Mouse (Mus musculus) brown adipose tissue, adult 24 weeks (tissue): ENCODE measurements around the gene Wfdc17. TPM values are rescaled to one million over a fixed set of nuclear protein-coding genes. Genes with fewer than 3 reads are reported as not detected.

Experiments used
- H3K27ac ChIP-seq: fragments of 200-500 bp; replicated peaks from 2 replicates; pipeline ENCODE4 v1.5.1; 2012; ENCODE audit warnings: low read depth, mild to moderate bottlenecking, low read length
- H3K4me1 ChIP-seq: fragments of 200-500 bp; 2 replicates; pipeline ENCODE4 v1.6.1; 2012; ENCODE audit warnings: low read length, mixed read lengths; ENCODE audit not compliant: control insufficient read depth, insufficient read depth, insufficient read length
- H3K4me3 ChIP-seq: fragments of 200-500 bp; 2 replicates; pipeline ENCODE4 v1.5.1; 2012; ENCODE audit warnings: low read depth, mild to moderate bottlenecking, low read length, moderate library complexity; ENCODE audit not compliant: insufficient read depth
- polyA plus RNA-seq: library from polyadenylated mRNA; stranded (reverse); fragments of >200 nt; gene quantifications from 2 replicates; pipeline ENCODE4 v1.2.4, GENCODE M21; 2012; ENCODE audit not compliant: missing spikeins, insufficient read depth, insufficient read length

Gene Wfdc17
- 15.5 and 20.8 TPM in 2 replicates for polyA plus RNA-seq

DNA sequence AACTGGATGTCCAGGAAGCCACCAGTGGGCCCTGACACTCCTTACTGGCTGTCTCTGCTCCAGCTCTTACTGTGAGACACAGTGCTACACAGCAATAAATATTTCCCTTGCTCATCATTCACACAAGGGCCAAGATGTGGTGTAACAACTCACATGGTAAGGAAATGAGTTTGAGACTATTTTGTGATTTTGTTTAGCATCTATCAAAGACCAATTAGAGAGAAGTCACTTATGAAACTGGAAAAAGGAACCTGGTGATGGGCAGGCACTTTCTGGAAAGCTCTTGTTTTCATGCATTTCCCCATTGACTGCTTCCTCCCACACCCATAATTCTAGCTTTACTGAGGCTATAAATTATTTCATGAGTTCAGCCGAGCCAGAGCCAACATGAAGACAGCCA lies at the start of gene Wfdc17:
Gene Wfdc17, plus strand, starts transcription at position 287 of the 400 bp plus-strand sequence.
- peak within 1 kb of the TSS; percentile 59 for H3K27ac ChIP-seq
- no peak within 1 kb of the TSS for H3K4me3 ChIP-seq
- no peaks in the 10 kb centered on the region for H3K4me1 ChIP-seq

DNA sequence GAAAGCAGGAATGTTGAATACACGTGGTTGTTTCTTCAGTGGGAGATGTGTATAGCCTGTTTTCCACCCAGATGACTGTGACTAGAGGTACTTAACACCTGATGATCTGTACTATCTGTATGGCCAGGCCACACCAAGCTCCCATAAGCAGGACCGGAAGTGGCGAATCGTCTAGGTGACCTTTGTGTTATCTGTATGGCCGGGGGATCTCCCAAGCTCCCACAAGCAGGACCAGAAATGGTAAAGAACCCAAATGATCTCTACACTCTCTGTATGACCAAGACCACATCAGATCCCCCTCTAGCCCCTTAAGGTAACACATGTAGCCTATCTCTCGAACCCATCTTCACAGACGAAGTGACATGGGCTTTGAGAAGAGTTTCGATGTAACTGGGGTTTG lies 49.2 kb upstream of the Wfdc17 start:
- Histone ChIP-seq H3K27ac (no peak overlapping the region), H3K4me3 (no peak overlapping the region), H3K4me1 (no peaks in the 10 kb centered on the region)

DNA sequence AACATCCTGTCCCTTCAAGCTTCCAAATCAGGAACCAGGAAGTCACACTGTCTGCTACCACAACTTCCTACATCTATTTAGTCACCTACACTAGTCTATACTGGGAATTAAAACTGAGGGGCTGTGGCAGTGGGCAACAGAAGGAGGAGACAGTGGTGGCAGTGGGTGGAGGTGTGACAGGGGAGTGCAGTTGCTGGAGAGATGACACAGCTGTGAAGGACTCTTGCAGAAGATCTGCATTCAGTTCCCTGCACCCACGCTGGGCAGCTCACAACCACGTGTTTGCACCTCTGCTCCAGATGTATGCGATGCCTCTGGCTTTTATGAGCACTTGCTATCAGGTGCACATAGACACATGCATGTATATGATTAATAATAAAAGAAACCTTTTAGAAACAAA lies 46.3 kb upstream of the Wfdc17 start:
- H3K4me3 ChIP-seq, result no peak overlapping the region
- H3K4me1 ChIP-seq, result no peaks in the 10 kb centered on the region
- H3K27ac ChIP-seq, result no peak overlapping the region

DNA sequence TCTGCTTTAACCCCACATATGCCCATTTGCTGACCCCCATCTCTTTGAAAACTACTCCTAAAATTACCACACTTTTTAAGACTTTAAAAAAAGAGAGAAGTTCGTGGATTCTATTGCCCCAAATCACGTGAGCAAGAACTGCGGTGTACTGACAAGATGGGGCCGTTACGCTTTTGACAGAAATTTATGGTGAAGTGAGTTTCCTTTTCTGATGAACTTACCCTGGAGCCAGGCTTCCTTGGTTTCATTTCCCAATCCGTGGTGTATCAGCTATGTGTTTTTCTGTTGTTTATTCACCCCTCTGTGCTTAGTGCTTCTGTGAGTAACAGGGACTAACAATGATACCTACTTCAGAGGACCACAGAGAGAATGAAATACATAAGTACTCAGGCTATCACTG lies 45.0 kb upstream of the Wfdc17 start:
- Histone ChIP-seq H3K27ac (no peak overlapping the region), H3K4me1 (no peaks in the 10 kb centered on the region)

DNA sequence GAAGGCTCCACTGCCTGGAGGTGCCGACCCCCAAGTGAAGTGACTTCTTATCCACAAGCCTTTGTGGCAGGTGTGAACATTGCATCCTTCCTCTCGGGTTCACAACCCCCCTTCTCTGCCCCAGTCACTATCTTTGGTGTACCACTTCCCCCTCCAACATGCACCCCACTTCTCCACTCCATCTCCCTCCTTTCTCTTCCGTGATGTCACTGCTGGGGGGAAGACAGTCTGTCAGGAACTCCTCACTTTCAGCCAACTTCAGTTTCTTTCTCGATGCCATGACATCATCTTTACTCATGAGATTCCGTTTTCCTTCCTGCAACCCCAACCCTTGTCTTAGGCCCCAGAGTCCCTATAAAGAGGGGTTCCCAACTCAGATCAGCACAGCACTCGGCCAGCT lies 41.6 kb upstream of the Wfdc17 start, which contains the start of gene Ccl4:
Gene Ccl4, plus strand, starts transcription at position 381 of the 400 bp plus-strand sequence.
- 0 out of 2 replicates have a peak within 1 kb of the TSS, but pooled peaks have one; percentile 40 for H3K27ac ChIP-seq
- H3K4me3 ChIP-seq, result no peak within 1 kb of the TSS
- no peaks in the 10 kb centered on the region for H3K4me1 ChIP-seq

More for the DNA sequence above, 45.0 kb upstream of the Wfdc17 start:
- H3K4me3 ChIP-seq, result no peak overlapping the region

DNA sequence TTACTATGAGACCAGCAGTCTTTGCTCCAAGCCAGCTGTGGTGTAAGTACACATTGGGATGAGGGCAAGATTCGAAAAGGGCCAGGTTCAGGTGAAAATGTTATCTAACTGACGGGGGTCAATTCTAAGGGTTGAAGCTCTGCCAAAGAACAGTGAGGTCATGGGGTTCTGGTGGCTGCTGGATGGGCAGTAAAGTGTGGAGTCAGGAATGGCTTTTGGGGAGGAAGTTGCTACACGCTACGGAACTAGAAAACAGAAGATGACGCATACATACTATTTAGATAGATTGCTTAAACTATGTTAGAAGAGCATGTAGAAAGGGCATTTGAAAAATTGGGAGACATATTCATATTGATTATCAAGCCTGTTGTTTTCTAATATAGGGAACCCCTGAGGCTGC lies 40.3 kb upstream of the Wfdc17 start:
- Histone ChIP-seq H3K27ac (0 out of 2 replicates have a peak overlapping the region, but pooled peaks have one; percentile 40), H3K4me3 (no peak overlapping the region), H3K4me1 (no peaks in the 10 kb centered on the region)

DNA sequence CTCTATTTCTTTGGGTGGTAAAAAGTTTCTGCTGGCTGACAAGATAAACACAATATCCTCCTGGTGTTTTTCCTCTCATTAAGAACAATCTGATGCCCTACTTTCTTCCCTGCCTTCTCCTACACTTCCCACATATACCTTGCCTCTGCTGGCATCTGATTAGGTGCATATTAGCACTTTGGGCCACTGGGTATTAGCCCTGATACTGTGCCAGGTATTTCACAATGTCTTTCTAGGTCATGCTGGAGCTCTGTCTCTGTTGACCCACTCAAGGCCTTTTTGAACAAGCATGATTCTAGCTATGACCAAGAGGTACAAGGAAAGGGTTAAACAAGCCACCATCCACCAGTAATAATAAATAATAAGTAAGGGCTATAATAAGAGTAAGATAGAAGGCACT lies 32.0 kb upstream of the Wfdc17 start:
- Histone ChIP-seq H3K4me1 (no peaks in the 10 kb centered on the region), H3K4me3 (no peak overlapping the region), H3K27ac (no peak overlapping the region)

DNA sequence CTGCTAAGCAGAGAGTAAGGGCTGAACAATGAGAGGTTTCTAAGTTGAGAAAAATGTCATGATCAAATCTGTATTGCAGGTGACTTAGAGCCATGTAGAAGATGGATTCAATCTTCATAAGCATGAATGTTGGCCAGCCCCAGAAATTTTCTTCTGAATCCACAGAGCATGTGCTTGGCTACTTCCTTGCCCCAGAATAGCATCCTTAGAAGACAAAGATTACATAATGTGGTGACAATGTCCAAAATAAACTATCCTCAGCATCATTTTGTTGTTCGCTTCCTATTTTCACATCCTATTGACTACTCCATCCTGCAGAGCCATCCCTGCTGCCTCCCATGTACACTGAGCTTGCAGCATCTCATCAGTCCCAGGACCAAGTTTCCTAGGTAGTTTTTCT lies 28.1 kb upstream of the Wfdc17 start:
- no peaks in the 10 kb centered on the region for H3K4me1 ChIP-seq
- H3K27ac ChIP-seq, result no peak overlapping the region
- no peak overlapping the region for H3K4me3 ChIP-seq

DNA sequence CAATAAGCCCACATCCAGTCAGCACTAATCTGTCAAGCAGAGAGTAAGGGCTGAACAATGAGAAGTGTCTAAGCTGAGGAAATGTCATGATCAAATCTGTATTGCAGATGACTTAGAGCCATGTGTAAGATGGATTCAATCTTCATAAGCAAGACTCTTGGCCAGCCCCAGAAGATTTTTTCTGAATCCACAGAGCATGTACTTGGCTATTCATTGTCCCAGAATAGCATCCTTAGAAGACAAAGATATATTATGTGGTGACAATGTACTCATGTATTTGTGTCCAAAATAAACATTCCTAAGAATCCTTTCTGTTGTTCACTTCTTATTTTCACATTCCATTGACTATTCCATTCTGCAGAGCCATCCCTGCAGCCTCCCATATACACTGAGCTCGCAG lies 13.9 kb upstream of the Wfdc17 start:
- no peak overlapping the region for H3K27ac ChIP-seq

DNA sequence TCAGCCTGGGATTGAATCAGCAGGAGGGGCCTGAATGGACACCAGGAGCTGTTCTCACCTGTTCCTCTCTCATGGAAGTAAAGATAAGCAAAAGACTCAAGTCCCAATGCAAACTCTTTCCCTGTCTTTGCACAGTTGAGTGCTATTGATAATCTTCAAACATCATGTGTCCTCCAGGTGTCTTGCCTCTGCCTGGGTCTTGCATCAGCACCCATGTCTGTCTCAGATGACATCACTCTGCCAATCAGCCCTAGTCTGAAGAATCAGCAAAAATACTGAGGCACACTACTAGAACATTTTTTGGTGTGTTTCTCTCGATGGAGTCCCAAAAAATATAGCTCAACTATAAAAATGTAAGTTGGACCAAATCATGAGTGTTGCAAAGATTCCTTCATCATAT lies 11.8 kb upstream of the Wfdc17 start:
- no peaks in the 10 kb centered on the region for H3K4me1 ChIP-seq
- H3K27ac ChIP-seq, result no peak overlapping the region
- H3K4me3 ChIP-seq, result no peak overlapping the region

More for the DNA sequence above, 13.9 kb upstream of the Wfdc17 start:
- no peaks in the 10 kb centered on the region for H3K4me1 ChIP-seq
- no peak overlapping the region for H3K4me3 ChIP-seq

DNA sequence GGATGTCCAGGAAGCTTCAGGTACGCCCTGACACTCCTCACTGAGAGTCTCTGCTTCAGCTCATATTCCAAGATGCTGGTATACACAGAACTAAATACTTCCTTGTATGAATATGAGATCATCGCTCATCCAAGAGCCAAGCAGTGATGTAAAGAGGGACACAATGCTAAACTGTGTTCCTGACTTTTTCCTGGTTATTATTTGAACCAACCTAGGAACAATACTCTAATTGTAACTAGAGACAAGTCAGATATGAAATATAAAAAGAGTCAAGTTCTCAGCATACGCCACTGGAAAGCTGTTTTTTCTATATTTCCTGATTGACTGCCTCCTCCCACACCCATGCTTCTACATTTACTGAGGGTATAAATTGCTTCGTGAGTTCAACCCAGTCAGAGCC lies 4.9 kb downstream of the Wfdc17 start, which contains the start of gene Wfdc18:
Gene Wfdc18, plus strand, starts transcription at position 301 of the 400 bp plus-strand sequence.
- H3K4me3 ChIP-seq, result no peak within 1 kb of the TSS
- H3K27ac ChIP-seq, result no peak within 1 kb of the TSS
- H3K4me1 ChIP-seq, result no peaks in the 10 kb centered on the region

DNA sequence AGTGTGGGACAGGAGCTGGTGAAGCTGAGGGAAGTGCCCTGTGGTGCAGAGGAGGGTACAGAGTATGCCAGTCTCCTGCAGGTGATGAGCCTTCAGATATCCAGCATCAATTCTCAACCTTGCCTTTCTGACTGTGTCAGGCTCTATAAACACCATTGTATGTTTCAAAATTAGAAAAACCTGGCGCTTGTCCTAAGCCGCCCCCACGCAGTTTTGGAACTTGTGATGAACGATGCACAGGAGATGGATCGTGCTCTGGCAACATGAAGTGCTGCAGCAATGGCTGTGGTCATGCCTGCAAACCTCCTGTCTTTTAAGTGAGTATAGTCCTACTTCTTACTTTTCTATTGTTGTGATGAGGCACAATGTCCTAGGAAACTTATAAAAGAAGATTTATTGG lies 5.9 kb downstream of the Wfdc17 start:
- H3K4me1 ChIP-seq, result no peaks in the 10 kb centered on the region
- no peak overlapping the region for H3K4me3 ChIP-seq
- H3K27ac ChIP-seq, result no peak overlapping the region

DNA sequence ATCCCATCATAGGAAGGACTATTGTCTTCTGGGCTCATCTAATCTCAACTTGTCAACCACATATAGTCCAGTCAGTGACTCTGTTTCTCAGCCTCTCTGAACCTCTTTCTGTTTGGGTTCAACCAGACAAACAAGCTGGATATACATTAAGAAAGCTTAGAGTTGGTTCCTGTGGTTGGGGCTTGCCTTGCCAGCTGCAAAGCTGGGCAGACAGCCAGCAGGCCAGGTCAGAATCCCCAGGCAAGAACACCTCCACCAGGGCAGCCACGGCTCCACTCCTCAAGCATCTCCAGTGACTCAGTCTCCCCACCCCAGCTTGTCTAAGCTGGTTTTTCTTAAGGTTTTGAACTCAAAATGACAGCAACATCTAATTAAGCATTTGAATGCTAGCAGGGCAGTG lies 8.9 kb downstream of the Wfdc17 start:
- no peak overlapping the region for H3K27ac ChIP-seq
- H3K4me1 ChIP-seq, result no peaks in the 10 kb centered on the region
- no peak overlapping the region for H3K4me3 ChIP-seq

DNA sequence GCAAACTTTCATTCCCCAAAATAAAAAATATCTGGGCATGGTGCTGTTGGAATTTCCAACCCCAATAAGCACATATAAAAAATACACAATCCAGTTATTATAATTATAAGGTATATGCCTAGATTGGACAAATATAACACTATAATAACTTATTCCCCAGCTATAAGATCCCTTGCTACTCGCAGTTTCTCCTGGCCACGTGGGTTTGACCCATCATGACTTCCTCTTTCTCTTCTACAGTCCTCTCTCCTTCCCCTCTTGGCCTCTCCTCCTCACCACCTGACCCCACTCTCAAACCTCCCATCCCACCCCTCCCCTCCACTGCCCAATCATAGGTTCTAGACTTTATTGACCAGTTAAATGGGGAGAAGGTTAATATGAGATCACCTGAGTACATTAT lies 10.1 kb downstream of the Wfdc17 start:
- Histone ChIP-seq H3K27ac (no peak overlapping the region), H3K4me1 (no peaks in the 10 kb centered on the region), H3K4me3 (no peak overlapping the region)

DNA sequence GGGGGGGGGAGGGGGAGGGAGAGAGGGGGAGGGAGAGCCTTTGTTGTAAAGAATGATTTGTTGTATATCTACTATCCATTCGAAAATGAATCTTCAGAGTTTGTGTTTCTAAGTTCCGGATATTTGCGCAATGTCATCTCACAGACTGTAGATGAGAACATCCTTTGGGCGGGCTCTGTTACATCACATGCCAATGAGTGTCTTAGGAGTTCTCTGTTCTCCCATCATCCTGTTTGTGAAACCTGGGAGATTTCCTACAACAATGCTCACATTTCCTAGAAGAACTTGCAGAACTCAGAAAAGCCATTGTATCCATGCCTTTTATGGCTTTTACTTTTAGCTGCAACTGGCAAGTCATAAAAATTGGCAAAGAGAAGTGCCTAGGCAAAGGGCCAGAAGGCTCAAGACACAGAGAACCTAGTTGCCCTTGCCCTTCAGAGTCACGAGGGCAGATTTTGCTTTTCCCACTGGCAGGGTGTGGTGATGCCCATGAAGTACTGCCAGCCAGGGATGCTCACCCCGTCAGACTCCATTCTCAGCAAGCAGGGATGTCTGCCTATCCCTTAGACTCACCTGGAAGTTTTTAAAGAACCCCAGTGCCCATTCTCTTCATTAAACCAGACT lies 13.4 kb downstream of the Wfdc17 start:
- Histone ChIP-seq H3K27ac (no peak overlapping the region), H3K4me1 (no peaks in the 10 kb centered on the region), H3K4me3 (no peak overlapping the region)

DNA sequence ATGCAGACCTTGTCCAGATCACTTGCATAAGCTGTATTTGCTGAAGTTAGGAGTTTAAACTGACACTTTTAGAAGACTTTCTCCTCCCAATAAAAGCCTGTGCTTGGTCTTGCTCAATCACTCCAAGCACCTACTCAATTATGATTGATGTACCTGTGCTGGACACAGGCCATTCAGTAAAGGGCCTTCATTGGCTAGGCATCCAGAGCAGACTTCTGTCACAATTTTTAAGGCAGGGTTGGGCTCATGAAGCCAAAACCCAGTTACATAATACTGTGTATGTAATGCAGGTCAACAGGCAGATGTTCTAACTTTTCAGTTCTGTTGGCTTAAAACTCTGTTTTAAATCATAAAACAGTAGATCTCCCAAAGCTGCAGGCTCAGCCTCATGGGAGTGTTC lies 17.0 kb downstream of the Wfdc17 start:
- H3K4me1 ChIP-seq, result no peaks in the 10 kb centered on the region
- no peak overlapping the region for H3K4me3 ChIP-seq
- H3K27ac ChIP-seq, result no peak overlapping the region
